Mouse (Mus musculus): ENCODE data around the gene Sumo1.

- TF ChIP-seq POLR2A (IDR thresholded peaks at IDR 0.05; ENCODE audit: low read depth, low read length) (no peak), CTCF (IDR thresholded peaks at IDR 0.05; ENCODE audit: borderline replicate concordance, insufficient read depth, low read length) (no peak)
Measured at GRCm38 (mm10) chr1:59589271-59589670, 81.4 kb downstream of the Sumo1 start.

Data from embryonic fibroblast, embryonic 13.5 days (primary cell).